9 mouse cellular contexts compared by ENCODE assay signal in genomic region chr10:85013464-85013863, GRCm38 (mm10).
DNase-seq lines count a peak whose midpoint lies in the region; ATAC-seq and TF ChIP-seq lines count a peak whose summit lies in the region.
"Had no signal": no experiment of that assay in that cellular context is flagged by ENCODE, and none has a peak within 500 bp of the region (broad histone marks: within the 10 kb centered on the region; RNA-seq: fewer than 3 reads in every experiment).

No protein-coding gene starts in this region.

- no peak overlapping the region for H3K4me3 ChIP-seq in cerebellum, adult 2 months (replicated peaks; ENCODE audit: insufficient read depth, low read depth, low read length)
- no peak overlapping the region for H3K4me3 ChIP-seq in midbrain, embryonic 12.5 days
- H3K4me3 ChIP-seq: heart, embryonic 13.5 days had no signal

- H3K4me1 ChIP-seq in cerebellum, adult 2 months (ENCODE audit: control insufficient read depth, insufficient read depth, low read length) = no peaks in the 10 kb centered on the region
- peaks cover 35% of the 10 kb centered on the region for H3K4me1 ChIP-seq in midbrain, embryonic 12.5 days
- H3K4me1 ChIP-seq: heart, embryonic 13.5 days had no signal

- no peaks in the 10 kb centered on the region for H3K9me3 ChIP-seq in midbrain, embryonic 12.5 days
- H3K9me3 ChIP-seq: heart, embryonic 13.5 days had no signal

- TF ChIP-seq CTCF in cerebellum, adult 2 months (IDR thresholded peaks at IDR 0.05; ENCODE audit: borderline replicate concordance, insufficient read depth, low read depth, low read length) = peak; percentile 65

- peak; percentile 82 for ATAC-seq in CD4-positive, CD25-positive, alpha-beta regulatory T cell, adult 4 months
- peak; percentile 70 for ATAC-seq in granulocyte monocyte progenitor cell, adult 5-6 weeks (replicated peaks; ENCODE audit: poor library complexity, severe bottlenecking)
- ATAC-seq in midbrain, embryonic 12.5 days (ENCODE audit: low FRiP score, low read depth) = peak; percentile 75; the same call in 1 of the 2 replicates

- DNase-seq in adrenal gland, adult (ENCODE audit: inconsistent age in 2 of 2, low spot score in 1 of 2) = peak; percentile 17 to 63
- no peak for DNase-seq in adrenal gland, postnatal 4 days (ENCODE audit: low spot score in 2 of 2)
- DNase-seq in cerebellum, adult 2 months = peak in 1 of 2 experiments; percentile 23
- DNase-seq in layer of hippocampus, postnatal 10 days (ENCODE audit: low spot score in 2 of 2) = peak; percentile 46 to 53
- DNase-seq in spleen, postnatal 4 days (ENCODE audit: low spot score in 2 of 2) = peak; percentile 24 to 68

- no peaks in the 10 kb centered on the region for H3K27me3 ChIP-seq in cerebellum, adult 2 months (ENCODE audit: control insufficient read depth, insufficient read depth, low read length)
- H3K27me3 ChIP-seq in midbrain, embryonic 12.5 days = peaks cover 5% of the 10 kb centered on the region; the same call in 1 of the 2 replicates
- H3K27me3 ChIP-seq: heart, embryonic 13.5 days had no signal

- H3K9ac ChIP-seq in midbrain, embryonic 12.5 days (replicated peaks) = no peak overlapping the region
- H3K9ac ChIP-seq: heart, embryonic 13.5 days had no signal

- H3K36me3 ChIP-seq in midbrain, embryonic 12.5 days = peaks cover 28% of the 10 kb centered on the region

- WGBS in cerebellum, adult 2 months = 16% methylated on average over 1 of the region's 1 CpGs
- WGBS in midbrain, embryonic 12.5 days = 5% methylated on average over 1 of the region's 1 CpGs

- H3K4me2 ChIP-seq in midbrain, embryonic 12.5 days (replicated peaks) = no peak overlapping the region
- H3K4me2 ChIP-seq: heart, embryonic 13.5 days had no signal

- no peak for TF ChIP-seq POLR2A in cerebellum, adult 2 months (IDR thresholded peaks at IDR 0.05; ENCODE audit: borderline replicate concordance, insufficient read depth, low read length)

- H3K27ac ChIP-seq in cerebellum, adult 2 months (ENCODE audit: insufficient read depth, low read length) = no peak overlapping the region
- H3K27ac ChIP-seq in midbrain, embryonic 12.5 days (replicated peaks) = peak overlapping the region; percentile 49
- H3K27ac ChIP-seq: heart, embryonic 13.5 days had no signal

Comparison
In these comparisons a context has a peak if more than half of its experiments do, and no peak if none do; other contexts are left out.
1. DNase-seq: peak in adrenal gland, adult (2 of 2), layer of hippocampus, postnatal 10 days (2 of 2) and spleen, postnatal 4 days (2 of 2); none in adrenal gland, postnatal 4 days (0 of 2).
2. Peak in every context shown above with its lines, with median percentiles within 50 percentile points of each other: ATAC-seq.